Mouse (Mus musculus) yolk sac, embryonic 10.5 days (tissue): ENCODE data around the gene C1rb.
"Not testable (repeated sequence)": the region's sequence is repeated elsewhere in the genome, so short reads cannot be mapped to it uniquely, and the experiment has no call there.

Experiments
- DNase-seq: peaks from one replicate; pipeline ENCODE4 v3.0.0-alpha.2; 2017; ENCODE audit warnings: low spot score

C1rb gene

GRCm38 (mm10) chr6:124570026-124570425 is at the start of gene C1rb:
TSS of gene C1rb (plus strand) at chr6:124570294.
- peak; percentile 44 for DNase-seq

- DNase-seq: not testable (repeated sequence)
Observed at GRCm38 (mm10) chr6:124522082-124522481, 48.0 kb upstream of the C1rb start.

GRCm38 (mm10) chr6:124527881-124528280 is 42.2 kb upstream of the C1rb start:
- peak; percentile 29 for DNase-seq

- no peak for DNase-seq
Observed at GRCm38 (mm10) chr6:124531077-124531476, 39.0 kb upstream of the C1rb start.

- DNase-seq: not testable (repeated sequence)
Observed at GRCm38 (mm10) chr6:124536125-124536829, 33.8 kb upstream of the C1rb start.

GRCm38 (mm10) chr6:124541176-124541575 is 28.9 kb upstream of the C1rb start:
- not testable (repeated sequence) for DNase-seq

GRCm38 (mm10) chr6:124542284-124542683 is 27.8 kb upstream of the C1rb start, which contains the start of gene C1s1:
TSS of gene C1s1 (minus strand) at chr6:124542359.
- DNase-seq: peak; percentile 26

GRCm38 (mm10) chr6:124544466-124544865 is 25.6 kb upstream of the C1rb start:
- no peak for DNase-seq

- no peak for DNase-seq
Observed at GRCm38 (mm10) chr6:124545425-124545824, 24.7 kb upstream of the C1rb start.

- DNase-seq: not testable (repeated sequence)
Observed at GRCm38 (mm10) chr6:124547979-124548378, 22.1 kb upstream of the C1rb start.

GRCm38 (mm10) chr6:124549023-124549550 is 21.0 kb upstream of the C1rb start:
- no peak for DNase-seq

- no peak for DNase-seq
Observed at GRCm38 (mm10) chr6:124552766-124553165, 17.3 kb upstream of the C1rb start.

GRCm38 (mm10) chr6:124555956-124556355 is 14.1 kb upstream of the C1rb start:
- not testable (repeated sequence) for DNase-seq

- DNase-seq: not testable (repeated sequence)
Observed at GRCm38 (mm10) chr6:124561156-124561555, 8.9 kb upstream of the C1rb start.

GRCm38 (mm10) chr6:124561611-124562010 is 8.5 kb upstream of the C1rb start:
- DNase-seq: not testable (repeated sequence)

GRCm38 (mm10) chr6:124575155-124575678 is 5.1 kb downstream of the C1rb start:
- DNase-seq: not testable (repeated sequence)

- DNase-seq: not testable (repeated sequence)
Observed at GRCm38 (mm10) chr6:124580155-124580554, 10.1 kb downstream of the C1rb start.

- DNase-seq: no peak
Observed at GRCm38 (mm10) chr6:124582231-124582630, 12.1 kb downstream of the C1rb start.

GRCm38 (mm10) chr6:124584935-124585334 is 14.8 kb downstream of the C1rb start:
- DNase-seq: no peak

GRCm38 (mm10) chr6:124585761-124586160 is 15.7 kb downstream of the C1rb start:
- DNase-seq: no peak

- DNase-seq: no peak
Observed at GRCm38 (mm10) chr6:124586266-124586665, 16.2 kb downstream of the C1rb start.

GRCm38 (mm10) chr6:124588771-124589170 is 18.7 kb downstream of the C1rb start:
- DNase-seq: no peak

GRCm38 (mm10) chr6:124592186-124592700 is 22.1 kb downstream of the C1rb start:
- no peak for DNase-seq
